Mouse (Mus musculus): ENCODE data around the gene Kif27. TPM values are rescaled to one million over a fixed set of nuclear protein-coding genes. Genes with fewer than 3 reads are reported as not detected.
A peak's percentile ranks its signal among the peaks of the same experiment; 100 is the strongest.

The Kif27 gene
- total RNA-seq, 2 experiments from 2014 or later: 0.05 TPM; not detected in 1

DNA sequence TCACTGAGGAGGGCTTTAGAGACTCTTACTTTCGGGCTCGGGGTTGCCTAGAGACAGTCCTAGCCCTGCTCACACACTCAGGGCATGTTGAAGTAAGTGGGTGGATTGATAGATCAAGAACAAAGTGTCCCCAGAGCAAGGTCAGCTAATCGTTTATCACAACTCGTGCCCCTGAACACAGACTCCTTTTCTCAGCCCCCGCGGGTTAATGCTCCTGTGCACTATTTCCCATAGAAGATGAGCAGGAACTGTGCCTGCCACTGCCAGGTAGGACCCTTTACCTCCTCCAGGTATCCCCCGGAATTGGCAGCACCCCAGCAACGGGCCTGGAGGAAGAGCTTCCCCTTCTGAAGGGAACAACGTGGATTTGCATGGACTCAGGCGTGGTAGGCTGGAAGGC lies 82.7 kb downstream of the Kif27 start:
- DNase-seq: no peak

DNA sequence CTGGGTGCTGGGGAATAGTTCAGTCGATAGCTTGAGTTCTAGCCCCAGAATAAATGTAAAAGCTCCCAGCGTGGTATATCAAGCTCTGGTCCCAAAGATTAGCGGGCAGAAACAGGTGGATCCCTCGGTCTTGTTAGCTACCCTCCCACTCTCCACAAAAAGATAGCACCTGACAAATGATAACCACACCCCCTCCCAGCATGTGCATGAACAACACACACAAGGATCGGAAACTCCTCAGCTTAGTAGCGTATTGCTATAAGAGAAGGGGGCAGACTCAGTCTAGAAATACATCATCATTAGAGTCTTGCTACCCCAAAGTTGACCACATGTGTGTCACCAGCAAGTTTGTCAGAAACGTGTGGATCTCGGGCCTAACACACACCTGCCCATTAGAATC lies 83.3 kb downstream of the Kif27 start, which contains the start of gene Gkap1:
Gene Gkap1 (minus strand): TSS at position 101 of the 400 bp plus-strand sequence.
- DNase-seq: no peak

DNA sequence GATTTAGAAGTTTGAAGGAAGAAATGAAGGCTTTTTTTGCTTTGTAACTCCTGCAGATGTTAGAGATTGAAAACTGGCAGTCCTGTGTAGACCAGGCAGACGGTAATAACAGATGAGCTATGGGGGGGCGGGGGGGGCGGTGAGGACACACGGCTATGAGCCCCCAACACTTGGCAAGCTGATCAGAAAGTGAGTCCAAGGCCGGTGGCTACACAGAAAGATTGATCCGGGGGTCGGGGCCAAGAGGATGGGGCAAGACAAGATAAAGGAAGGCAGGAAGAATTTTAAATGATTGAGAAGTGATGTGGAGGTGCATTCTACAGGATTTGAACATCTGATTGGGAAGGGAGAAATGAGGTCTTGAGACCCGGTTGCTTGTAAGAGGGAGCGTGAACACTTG lies 83.8 kb downstream of the Kif27 start:
- no peak for DNase-seq

DNA sequence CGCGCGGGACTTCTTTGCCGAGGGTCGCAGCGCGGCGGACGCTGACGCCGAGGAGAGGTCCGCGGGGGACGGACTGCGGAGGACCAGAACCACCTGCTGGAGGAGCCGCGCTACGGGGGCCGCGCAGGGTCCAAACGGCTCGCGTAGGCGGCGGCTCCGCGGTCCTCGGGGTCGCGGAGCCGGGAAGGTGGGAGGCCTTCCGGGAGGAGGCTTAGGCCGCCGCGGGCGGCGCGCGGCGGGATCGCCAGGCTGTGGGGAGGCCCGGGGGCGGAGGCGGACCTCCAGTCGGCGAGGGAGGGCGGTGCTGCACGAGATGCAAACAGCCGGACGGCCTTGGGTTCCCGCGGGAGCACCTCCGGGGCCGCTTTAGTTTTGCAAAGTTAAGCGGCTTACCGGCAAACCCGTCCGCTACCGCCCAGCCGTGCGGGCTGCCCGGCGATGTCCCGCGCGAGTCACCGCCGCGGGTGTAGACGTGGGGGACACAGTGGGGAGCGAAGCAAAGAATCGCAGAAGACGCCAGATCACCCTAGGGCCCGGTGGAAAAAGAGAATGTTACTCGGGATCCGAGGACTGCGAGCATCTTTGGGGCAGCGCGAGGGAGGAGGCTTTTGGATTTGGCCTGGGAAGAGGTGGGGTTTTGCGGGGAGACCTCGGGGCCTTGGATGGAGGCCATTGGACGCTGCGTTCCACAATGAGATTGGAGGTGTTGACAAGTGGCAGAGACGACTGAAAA lies 84.5 kb downstream of the Kif27 start:
- peak; percentile 75 for DNase-seq

DNA sequence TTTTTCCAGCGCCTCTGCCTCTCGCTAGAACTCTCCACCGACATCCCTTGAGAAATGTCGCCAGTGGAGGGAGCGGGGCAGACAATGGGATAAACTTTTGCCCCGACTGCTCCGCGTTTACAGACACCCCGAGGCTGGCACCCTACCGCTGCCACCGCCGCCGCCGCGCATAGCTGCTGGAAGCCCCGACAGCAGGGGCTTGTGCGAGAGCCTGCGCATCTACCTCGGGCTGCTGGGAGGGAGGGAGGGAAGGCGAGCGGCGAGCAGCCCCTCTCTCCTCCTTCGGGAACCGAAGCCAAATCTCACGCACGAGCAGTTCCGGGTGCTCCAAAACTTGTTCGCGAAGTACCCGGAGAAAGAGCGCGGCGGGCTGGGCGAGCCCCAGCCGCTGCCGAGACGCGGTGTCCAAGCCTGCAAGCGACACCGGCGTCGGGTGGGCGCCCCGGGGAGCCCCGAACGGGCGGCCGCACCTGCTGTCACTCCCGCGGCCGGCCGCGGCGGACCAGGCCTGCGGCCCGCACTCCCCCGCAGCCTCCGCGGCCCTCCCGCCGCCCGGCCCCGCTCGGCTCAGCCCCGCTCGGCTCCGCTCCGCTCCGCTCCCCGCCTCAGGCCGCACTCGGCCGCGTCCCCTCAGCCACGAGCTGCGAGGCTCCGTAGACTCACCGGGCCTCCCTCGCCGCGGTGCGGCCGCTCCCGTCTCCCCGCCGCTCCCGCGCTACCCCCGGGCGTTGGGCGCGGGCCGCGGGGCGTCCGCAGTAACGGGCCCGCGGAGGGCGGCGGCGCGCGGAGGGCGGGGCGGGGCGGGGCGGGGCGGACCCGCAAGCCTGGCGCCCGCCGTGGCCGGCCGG lies 85.3 kb downstream of the Kif27 start:
- peak; percentile 23 for DNase-seq

DNA sequence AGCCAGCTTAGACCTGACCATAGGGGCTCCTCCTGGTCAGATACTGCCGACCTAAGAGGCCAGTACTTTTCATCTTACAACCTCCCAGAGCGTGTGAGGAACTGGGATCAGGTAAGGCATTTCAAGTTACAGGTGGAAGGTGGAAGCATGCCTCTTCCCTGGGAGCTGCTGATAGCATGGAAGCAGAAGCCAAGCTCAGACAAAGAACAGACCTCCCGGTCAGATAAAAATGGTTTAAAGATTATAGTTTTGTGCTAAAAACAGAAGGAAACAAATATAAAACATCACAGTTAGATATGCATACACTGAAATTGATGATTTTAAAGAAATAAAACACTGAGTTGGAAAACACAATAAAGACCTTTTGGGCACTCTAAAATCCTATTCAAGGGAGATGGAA lies 92.1 kb downstream of the Kif27 start:
- DNase-seq: no peak

DNA sequence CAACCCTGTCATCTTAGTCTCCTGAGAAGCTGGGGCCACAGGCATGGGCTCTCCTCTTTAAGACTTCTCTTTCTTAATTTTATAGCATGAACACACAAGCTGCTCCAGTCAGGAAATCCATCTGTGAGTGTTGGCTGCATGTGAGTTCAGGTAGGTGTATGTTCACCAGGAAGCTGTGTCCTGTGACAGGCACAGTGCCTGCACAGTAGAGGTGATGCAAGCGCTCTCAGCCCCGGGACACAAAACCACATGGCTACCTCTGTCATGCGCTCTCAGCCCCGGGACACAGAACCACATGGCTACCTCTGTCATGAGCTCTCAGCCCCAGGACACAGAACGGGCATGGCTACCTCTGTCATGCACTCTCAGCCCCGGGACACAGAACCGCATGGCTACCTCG lies 95.4 kb downstream of the Kif27 start:
- DNase-seq: no peak

DNA sequence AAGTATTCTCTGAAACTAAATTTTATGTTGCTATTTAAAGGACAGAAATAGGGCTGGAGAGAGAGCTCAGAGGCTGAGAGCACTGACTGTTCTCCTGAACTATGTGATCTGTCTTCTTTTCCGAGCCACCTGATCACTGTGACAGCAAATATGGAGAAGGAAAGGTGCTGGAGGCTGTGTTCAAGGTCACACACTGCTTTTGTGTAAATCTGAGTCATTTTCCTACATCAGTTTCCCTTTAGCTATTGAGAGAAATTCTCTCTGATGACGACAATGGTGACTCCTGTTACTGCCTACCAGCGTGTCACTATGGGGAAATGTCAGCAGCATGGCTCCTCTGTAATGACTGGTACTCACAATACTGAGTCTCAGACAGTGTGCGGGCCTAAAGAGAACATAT lies 97.2 kb downstream of the Kif27 start:
- no peak for DNase-seq

DNA sequence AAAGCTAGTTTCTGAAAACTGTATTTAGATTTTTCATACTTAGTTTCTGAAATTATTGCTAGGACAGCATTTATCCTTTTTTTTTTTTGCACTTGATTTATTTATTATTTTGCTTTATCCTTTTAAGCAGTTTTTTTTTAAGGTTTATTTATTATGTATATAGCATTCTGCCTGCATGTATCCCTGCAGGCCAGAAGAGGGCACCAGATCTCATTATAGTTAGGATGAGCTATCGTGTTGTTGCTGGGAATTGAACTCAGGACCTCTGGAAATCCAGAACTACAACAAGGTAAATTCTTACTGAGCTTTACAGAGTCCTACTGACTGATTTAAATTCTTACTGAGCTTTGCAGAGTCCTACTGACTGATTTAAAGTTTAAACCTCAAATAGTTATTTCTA lies 105.7 kb downstream of the Kif27 start:
- DNase-seq: no peak

DNA sequence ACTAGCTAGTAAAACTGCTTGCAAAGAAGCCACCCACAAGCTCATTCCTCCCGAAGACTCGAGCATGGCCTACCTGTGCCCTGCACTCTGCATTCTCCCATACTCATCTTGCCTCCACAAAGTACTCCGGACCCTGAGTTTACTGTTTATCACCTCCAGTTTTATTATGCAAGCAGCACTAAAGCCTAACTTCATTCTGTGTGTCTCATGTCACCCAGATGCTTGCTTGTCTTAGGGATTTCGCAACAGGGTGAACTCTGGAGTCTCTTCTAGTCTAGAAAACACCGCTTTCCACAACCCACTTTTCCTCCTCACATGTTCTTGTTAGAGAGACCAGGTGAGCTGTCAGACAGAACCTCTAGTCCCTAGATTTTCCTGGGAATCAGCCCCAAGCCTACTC lies 110.0 kb downstream of the Kif27 start:
- DNase-seq: no peak

Small RNA genes within 50 kb of the gene (microRNA-seq; reads per million reads assigned to microRNA genes)
- gene Mir6369 (ENCODE audit: borderline replicate concordance in 2 of 2): 0 reads per million in 2 experiments
- 36.8 to 62.2 reads per million in 2 experiments for gene Mir7-1 (ENCODE audit: borderline replicate concordance in 2 of 2)

Other genes with a start within 250 kb of the Kif27 start
- gene Klhl3, start 245.5 kb downstream of the Kif27 start, total RNA-seq (2021): under 1 TPM; 0.41 to 0.88 TPM
- 10 to 100 TPM; 34.6 to 38.6 TPM for gene Hnrnpa0, start 230.6 kb downstream of the Kif27 start, total RNA-seq (2021)
- gene Idnk, start 201.5 kb downstream of the Kif27 start, total RNA-seq (2021): 10 to 100 TPM in 1 of 2 experiments, 1 to 10 TPM in 1; 9.3 to 12.2 TPM
- 10 to 100 TPM; 41.1 to 42.4 TPM for gene Ubqln1, start 143.5 kb downstream of the Kif27 start, total RNA-seq (2021)
- gene Gkap1, start 83.4 kb downstream of the Kif27 start, total RNA-seq (2021): 10 to 100 TPM; 17.8 to 20.9 TPM
- gene 2210016F16Rik, start 26.1 kb upstream of the Kif27 start, total RNA-seq (2021): 1 to 10 TPM; 7.0 to 7.2 TPM
- gene Rmi1, start 43.1 kb upstream of the Kif27 start, total RNA-seq (2021): 1 to 10 TPM; 4.8 to 5.5 TPM
- 100 to 1,000 TPM; 237 to 240 TPM for gene Hnrnpk, start 44.2 kb upstream of the Kif27 start, total RNA-seq (2021)

All from gastrocnemius, postnatal 25 days (tissue).